Mouse (Mus musculus): ENCODE data around the gene N4bp3. TPM values are rescaled to one million over a fixed set of nuclear protein-coding genes. Genes with fewer than 3 reads are reported as not detected.

The N4bp3 gene
- polyA plus RNA-seq, 1 experiment from 2014 or later = 2.4 TPM

DNA sequence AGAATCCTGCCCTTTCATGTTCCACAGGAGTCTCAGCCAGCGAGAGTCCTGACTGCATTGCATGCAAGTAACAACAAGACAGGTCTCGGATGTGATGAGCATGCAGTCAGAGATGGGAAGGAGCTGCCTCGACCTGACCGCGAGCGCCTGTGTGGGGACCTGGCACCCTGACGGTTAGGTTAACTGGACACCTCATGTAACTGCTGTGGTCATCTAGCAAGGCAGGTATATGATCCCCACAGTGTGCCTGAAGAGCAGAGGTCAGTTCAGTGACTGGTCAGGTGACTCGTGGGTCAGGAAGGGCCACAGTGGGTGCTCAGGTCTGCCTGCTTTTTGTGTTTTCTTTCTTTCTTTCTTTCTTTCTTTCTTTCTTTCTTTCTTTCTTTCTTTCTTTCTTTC is 31.3 kb upstream of the N4bp3 start:
- whole genome bisulfite sequencing (ENCODE audit: insufficient replicate concordance) = 35% methylated on average over 8 of the region's 8 CpGs
- Histone ChIP-seq H3K9me3 (ENCODE audit: low read length) (no peaks in the 10 kb centered on the region), H3K4me2 (ENCODE audit: low read depth, low read length) (no peak overlapping the region), H3K27ac (ENCODE audit: low read depth) (no peak overlapping the region), H3K36me3 (replicated peaks; ENCODE audit: insufficient read depth, low read length) (no peaks in the 10 kb centered on the region), H3K27me3 (ENCODE audit: insufficient read depth, low read length) (no peaks in the 10 kb centered on the region), H3K4me1 (ENCODE audit: insufficient read depth) (0 out of 2 replicates have a peak, but pooled peaks cover 3% of the 10 kb centered on the region), H3K4me3 (ENCODE audit: low read depth, low read length) (no peak overlapping the region), H3K9ac (replicated peaks) (no peak overlapping the region)
- ATAC-seq (peak; percentile 14; the same call in 1 of the 2 replicates), DNase-seq (peak; percentile 17)
- no peak for TF ChIP-seq CTCF (IDR thresholded peaks at IDR 0.05; ENCODE audit: low read depth)
- no peak for TF ChIP-seq EP300 (IDR thresholded peaks at IDR 0.05; ENCODE audit: low read depth)

DNA sequence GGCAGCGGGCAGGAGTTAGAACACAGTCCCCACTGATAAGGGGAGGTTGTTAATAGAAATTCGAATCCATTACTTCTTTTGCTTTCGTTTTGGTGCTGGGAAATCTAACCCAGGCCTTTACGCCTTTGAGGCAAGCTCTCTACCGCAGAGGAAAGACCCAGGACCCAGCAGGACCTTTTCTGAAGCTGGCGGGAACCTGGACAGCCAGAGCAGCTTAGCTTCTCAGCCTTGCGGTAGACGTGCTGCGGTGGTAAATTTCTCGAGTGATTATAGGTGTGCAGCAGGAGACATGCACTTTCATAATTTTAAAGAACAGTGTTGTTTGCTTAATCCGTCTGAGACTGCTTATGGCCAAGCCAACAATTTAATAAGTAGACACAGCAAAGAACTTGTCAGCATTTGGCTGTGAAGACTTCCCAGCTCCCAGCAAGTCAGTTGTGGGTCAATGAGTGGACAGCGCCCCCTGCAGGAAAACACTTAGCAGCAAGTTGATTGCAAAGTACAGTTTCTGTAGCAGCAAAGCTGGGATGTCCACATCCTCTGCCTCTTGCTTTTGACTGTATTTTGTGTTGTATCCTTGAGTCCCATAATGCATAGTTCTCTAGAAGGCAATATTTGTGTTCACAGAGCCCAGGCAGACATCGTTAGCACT is 30.8 kb upstream of the N4bp3 start:
- WGBS (ENCODE audit: insufficient replicate concordance) = 25% methylated on average over 13 of the region's 13 CpGs
- ATAC-seq = peak; percentile 74
- no peak overlapping the region for H3K27ac ChIP-seq (ENCODE audit: low read depth)
- H3K4me3 ChIP-seq (ENCODE audit: low read depth, low read length) = peak overlapping the region; percentile 27
- H3K36me3 ChIP-seq (replicated peaks; ENCODE audit: insufficient read depth, low read length) = no peaks in the 10 kb centered on the region
- 0 out of 2 replicates have a peak, but pooled peaks cover 3% of the 10 kb centered on the region for H3K4me1 ChIP-seq (ENCODE audit: insufficient read depth)
- no peaks in the 10 kb centered on the region for H3K27me3 ChIP-seq (ENCODE audit: insufficient read depth, low read length)
- peak; percentile 91 for DNase-seq
- no peak for TF ChIP-seq EP300 (IDR thresholded peaks at IDR 0.05; ENCODE audit: low read depth)
- peak; percentile 98 for TF ChIP-seq CTCF (IDR thresholded peaks at IDR 0.05; ENCODE audit: low read depth)
- no peaks in the 10 kb centered on the region for H3K9me3 ChIP-seq (ENCODE audit: low read length)
- H3K9ac ChIP-seq (replicated peaks) = peak overlapping the region; percentile 50
- H3K4me2 ChIP-seq (ENCODE audit: low read depth, low read length) = peak overlapping the region; percentile 63

DNA sequence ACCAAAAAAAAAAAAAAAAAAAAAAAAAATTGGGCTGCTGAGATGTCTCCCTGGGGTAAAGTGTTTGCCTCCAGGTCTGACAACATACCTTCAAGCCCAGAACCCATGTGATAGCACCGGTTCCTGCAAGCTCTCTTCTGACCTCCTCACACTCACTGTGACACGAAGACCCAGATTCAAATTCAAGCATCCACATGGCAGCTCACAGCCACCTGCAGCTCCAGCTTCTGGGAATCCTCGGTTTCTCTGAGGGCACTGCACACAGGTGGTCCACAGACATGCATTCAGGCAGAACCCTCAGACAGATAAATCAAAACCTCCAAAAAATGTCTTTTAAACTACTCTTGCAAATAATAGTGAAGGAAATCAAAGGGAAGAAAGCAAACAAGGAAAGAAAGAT is 28.8 kb upstream of the N4bp3 start:
- 67% methylated on average over 3 of the region's 3 CpGs for WGBS (ENCODE audit: insufficient replicate concordance)
- Histone ChIP-seq H3K4me3 (ENCODE audit: low read depth, low read length) (no peak overlapping the region), H3K36me3 (replicated peaks; ENCODE audit: insufficient read depth, low read length) (no peaks in the 10 kb centered on the region), H3K9ac (replicated peaks) (no peak overlapping the region), H3K4me1 (ENCODE audit: insufficient read depth) (0 out of 2 replicates have a peak, but pooled peaks cover 3% of the 10 kb centered on the region), H3K27me3 (ENCODE audit: insufficient read depth, low read length) (no peaks in the 10 kb centered on the region), H3K27ac (ENCODE audit: low read depth) (no peak overlapping the region), H3K4me2 (ENCODE audit: low read depth, low read length) (no peak overlapping the region), H3K9me3 (ENCODE audit: low read length) (no peaks in the 10 kb centered on the region)
- no peak for ATAC-seq
- DNase-seq = no peak
- TF ChIP-seq EP300 (IDR thresholded peaks at IDR 0.05; ENCODE audit: low read depth) (no peak), CTCF (IDR thresholded peaks at IDR 0.05; ENCODE audit: low read depth) (no peak)

DNA sequence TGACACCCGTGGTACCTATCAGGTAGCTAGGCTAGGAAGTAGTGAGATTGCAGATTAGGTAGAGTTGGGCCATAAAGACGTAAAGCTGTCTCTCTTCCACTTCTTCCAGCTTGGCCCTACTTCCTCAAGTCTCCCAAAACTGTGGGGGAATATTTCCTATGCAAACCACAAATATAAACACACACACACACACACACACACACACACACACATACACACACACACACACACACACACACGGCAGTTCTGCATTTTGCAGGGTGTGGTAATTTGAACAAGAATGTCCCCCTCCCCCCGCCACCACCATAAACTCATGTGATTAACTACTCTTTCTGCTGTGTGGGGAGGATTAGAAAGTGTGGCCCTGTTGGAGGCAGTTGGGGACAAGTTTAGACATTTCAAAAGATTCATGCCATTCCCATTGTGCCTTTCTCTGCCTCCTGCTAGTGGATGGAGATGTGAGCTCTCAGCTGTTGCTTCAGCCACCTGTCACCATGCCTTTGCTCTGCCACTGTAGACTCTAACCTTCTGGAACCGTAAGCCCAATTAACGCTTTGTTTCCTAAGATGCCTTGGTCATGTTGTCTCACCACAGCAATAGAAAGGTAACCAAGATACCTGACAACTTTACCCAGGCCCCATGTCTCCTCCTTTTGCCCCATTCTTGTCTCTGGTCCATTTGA is 27.2 kb upstream of the N4bp3 start:
- Histone ChIP-seq H3K4me3 (ENCODE audit: low read depth, low read length) (no peak overlapping the region), H3K4me1 (ENCODE audit: insufficient read depth) (0 out of 2 replicates have a peak, but pooled peaks cover 3% of the 10 kb centered on the region), H3K27ac (ENCODE audit: low read depth) (no peak overlapping the region), H3K9me3 (ENCODE audit: low read length) (no peaks in the 10 kb centered on the region), H3K36me3 (replicated peaks; ENCODE audit: insufficient read depth, low read length) (no peaks in the 10 kb centered on the region), H3K9ac (replicated peaks) (no peak overlapping the region), H3K27me3 (ENCODE audit: insufficient read depth, low read length) (no peaks in the 10 kb centered on the region), H3K4me2 (ENCODE audit: low read depth, low read length) (no peak overlapping the region)
- no peak for TF ChIP-seq CTCF (IDR thresholded peaks at IDR 0.05; ENCODE audit: low read depth)
- DNase-seq (no peak), ATAC-seq (no peak)
- WGBS (ENCODE audit: insufficient replicate concordance) = 53% methylated on average over 6 of the region's 6 CpGs

DNA sequence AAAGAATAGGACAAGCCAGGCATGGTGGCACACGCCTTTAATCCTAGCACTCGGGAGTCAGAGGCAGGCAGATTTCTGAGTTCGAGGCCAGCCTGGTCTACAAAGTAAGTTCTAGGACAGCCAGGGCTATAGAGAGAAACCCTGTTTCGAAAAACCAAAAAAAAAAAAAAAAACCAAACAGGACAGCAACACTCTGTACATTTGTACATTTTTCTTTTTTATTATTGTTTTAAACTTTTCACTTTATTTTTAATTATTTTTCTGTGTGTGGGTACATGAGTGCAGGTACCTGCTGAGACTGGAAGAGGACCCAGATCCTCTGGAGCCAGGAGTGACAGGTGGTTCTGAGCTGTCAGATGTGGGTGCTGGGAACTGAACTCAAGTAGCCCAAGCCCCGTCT is 24.7 kb upstream of the N4bp3 start:
- Histone ChIP-seq H3K27ac (ENCODE audit: low read depth) (no peak overlapping the region), H3K27me3 (ENCODE audit: insufficient read depth, low read length) (no peaks in the 10 kb centered on the region), H3K4me1 (ENCODE audit: insufficient read depth) (no peaks in the 10 kb centered on the region), H3K9me3 (ENCODE audit: low read length) (no peaks in the 10 kb centered on the region), H3K36me3 (replicated peaks; ENCODE audit: insufficient read depth, low read length) (no peaks in the 10 kb centered on the region), H3K4me2 (ENCODE audit: low read depth, low read length) (no peak overlapping the region), H3K9ac (replicated peaks) (no peak overlapping the region), H3K4me3 (ENCODE audit: low read depth, low read length) (no peak overlapping the region)
- ATAC-seq = no peak
- 71% methylated on average over 5 of the region's 5 CpGs for WGBS (ENCODE audit: insufficient replicate concordance)
- DNase-seq = no peak
- TF ChIP-seq CTCF (IDR thresholded peaks at IDR 0.05; ENCODE audit: low read depth) (no peak), EP300 (IDR thresholded peaks at IDR 0.05; ENCODE audit: low read depth) (no peak)

DNA sequence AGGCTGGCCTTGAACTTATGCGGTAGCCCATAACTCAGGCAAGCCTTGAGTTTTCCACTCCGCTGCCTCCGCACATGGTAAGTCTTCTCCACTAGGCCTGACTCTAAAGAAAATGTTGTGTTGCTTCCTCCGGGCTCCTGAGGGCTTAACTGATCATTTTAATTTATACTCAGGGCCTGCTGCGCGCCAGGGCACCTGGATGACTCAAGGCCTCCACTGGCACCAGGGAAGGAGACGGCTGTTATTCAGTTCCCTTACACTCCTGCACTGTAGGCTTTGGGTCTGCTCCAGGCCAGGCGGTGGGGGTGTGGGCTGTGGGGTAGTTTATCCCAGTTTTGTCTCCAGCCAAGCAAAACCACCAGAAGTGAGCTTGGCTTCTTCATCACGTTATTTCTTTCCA is 22.6 kb upstream of the N4bp3 start:
- H3K4me2 ChIP-seq (ENCODE audit: low read depth, low read length) = no peak overlapping the region
- H3K9ac ChIP-seq (replicated peaks) = no peak overlapping the region
- H3K9me3 ChIP-seq (ENCODE audit: low read length) = no peaks in the 10 kb centered on the region
- H3K27ac ChIP-seq (ENCODE audit: low read depth) = no peak overlapping the region
- TF ChIP-seq EP300 (IDR thresholded peaks at IDR 0.05; ENCODE audit: low read depth) (no peak), CTCF (IDR thresholded peaks at IDR 0.05; ENCODE audit: low read depth) (no peak)
- no peaks in the 10 kb centered on the region for H3K27me3 ChIP-seq (ENCODE audit: insufficient read depth, low read length)
- H3K4me1 ChIP-seq (ENCODE audit: insufficient read depth) = no peaks in the 10 kb centered on the region
- DNase-seq (no peak), ATAC-seq (no peak)
- no peaks in the 10 kb centered on the region for H3K36me3 ChIP-seq (replicated peaks; ENCODE audit: insufficient read depth, low read length)
- H3K4me3 ChIP-seq (ENCODE audit: low read depth, low read length) = no peak overlapping the region
- WGBS (ENCODE audit: insufficient replicate concordance) = 81% methylated on average over 9 of the region's 9 CpGs

Data from liver, postnatal 0 days (tissue).